Mouse (Mus musculus) intestine, postnatal 0 days (tissue): Measurements from ENCODE around the gene Slc35e1. TPM values are rescaled to one million over a fixed set of nuclear protein-coding genes. Genes with fewer than 3 reads are reported as not detected.

ENCODE experiments used
- ATAC-seq: fragments of 200-750 bp; cut with Nextera tagmentation; 2 replicates; pipeline ENCODE4 v1.8.0; 2017; ENCODE audit warnings: mild to moderate bottlenecking, moderate TSS enrichment, moderate library complexity
- H3K27ac ChIP-seq: fragments of 300-500 bp; sonication (generic); 2 replicates; pipeline ENCODE4 v1.5.1; 2014; ENCODE audit warnings: mild to moderate bottlenecking, low read depth, low read length, moderate library complexity
- H3K27me3 ChIP-seq: fragments of 300-500 bp; sonication (generic); replicated peaks from 2 replicates; pipeline ENCODE4 v1.6.1; 2014; ENCODE audit warnings: low read length, mixed read lengths; ENCODE audit not compliant: control insufficient read depth, insufficient read depth
- H3K36me3 ChIP-seq: fragments of 300-500 bp; sonication (generic); 2 replicates; pipeline ENCODE4 v1.6.1; 2014; ENCODE audit warnings: mild to moderate bottlenecking, moderate library complexity; ENCODE audit not compliant: control insufficient read depth, insufficient read depth
- H3K4me1 ChIP-seq: fragments of 300-500 bp; sonication (generic); replicated peaks from 2 replicates; pipeline ENCODE4 v1.6.1; 2014; ENCODE audit warnings: antibody characterized with exemption, low read length, mixed read lengths; ENCODE audit not compliant: control insufficient read depth, insufficient read depth
- H3K4me2 ChIP-seq: fragments of 300-500 bp; sonication (generic); replicated peaks from 2 replicates; pipeline ENCODE4 v1.6.1; 2014; ENCODE audit warnings: low read depth, mild to moderate bottlenecking, moderate library complexity
- H3K4me3 ChIP-seq: fragments of 300-500 bp; sonication (generic); 2 replicates; pipeline ENCODE4 v1.5.1; 2014; ENCODE audit warnings: low read depth, low read length
- H3K9ac ChIP-seq: fragments of 300-500 bp; sonication (generic); 2 replicates; pipeline ENCODE4 v1.6.1; 2014; ENCODE audit warnings: mild to moderate bottlenecking, low read depth, low read length
- H3K9me3 ChIP-seq: fragments of 300-500 bp; sonication (generic); 2 replicates; pipeline ENCODE4 v1.6.1; 2016; ENCODE audit warnings: mixed run types; ENCODE audit not compliant: control insufficient read depth
- CTCF ChIP-seq: sonication (generic); IDR thresholded peaks from 2 replicates; pipeline ENCODE4 v1.5.1; 2016; ENCODE audit warnings: low read depth, mild to moderate bottlenecking, control low read depth, antibody characterized with exemption, moderate library complexity
- WGBS: fragments of 180-500 bp; shearing (Covaris S2); extraction: QIAGEN DNeasy Blood & Tissue Kit; methylation state at CpG from one replicate; pipeline ENCODE4 v1.1.7; 2014; 5-methylcytosine and 5-hydroxymethylcytosine counted together
- polyA plus RNA-seq: library from polyadenylated mRNA; unstranded; fragments of >200 nt; fragmentation: Nextera tagmentation; extraction: Ambion mirVana; gene quantifications from 2 replicates; pipeline ENCODE4 v1.2.1, GENCODE M21; 2015

Gene Slc35e1
- polyA plus RNA-seq, 1 experiment from 2014 or later = 18.1 TPM

- Histone ChIP-seq H3K36me3 (peaks cover 48% of the 10 kb centered on the region), H3K9ac (no peak overlapping the region), H3K27ac (no peak overlapping the region), H3K4me3 (no peak overlapping the region), H3K27me3 (no peaks in the 10 kb centered on the region), H3K4me1 (no peaks in the 10 kb centered on the region), H3K9me3 (no peaks in the 10 kb centered on the region), H3K4me2 (no peak overlapping the region)
- no peak for TF ChIP-seq CTCF
- no peak for ATAC-seq
- WGBS = 87% methylated on average over 4 of the region's 4 CpGs
Measured at GRCm38 (mm10) chr8:72455317-72455716, 37.1 kb downstream of the Slc35e1 start.

- H3K9me3 ChIP-seq = no peaks in the 10 kb centered on the region
- H3K4me3 ChIP-seq = no peak overlapping the region
- no peak overlapping the region for H3K9ac ChIP-seq
- no peaks in the 10 kb centered on the region for H3K27me3 ChIP-seq
- 0 out of 2 replicates have a peak, but pooled peaks have one; percentile 18 for TF ChIP-seq CTCF
- ATAC-seq = no peak
- H3K36me3 ChIP-seq = peaks cover 50% of the 10 kb centered on the region
- no peaks in the 10 kb centered on the region for H3K4me1 ChIP-seq
- H3K4me2 ChIP-seq = no peak overlapping the region
- 94% methylated on average over 2 of the region's 2 CpGs for WGBS
- no peak overlapping the region for H3K27ac ChIP-seq
Measured at GRCm38 (mm10) chr8:72453904-72454303, 38.5 kb downstream of the Slc35e1 start.

- ATAC-seq = no peak
Measured at GRCm38 (mm10) chr8:72451516-72451915, 40.9 kb downstream of the Slc35e1 start.

GRCm38 (mm10) chr8:72445071-72445470, 47.3 kb downstream of the Slc35e1 start:
- H3K4me3 ChIP-seq = no peak overlapping the region
- H3K27me3 ChIP-seq = no peaks in the 10 kb centered on the region
- no peak overlapping the region for H3K27ac ChIP-seq
- H3K9ac ChIP-seq = no peak overlapping the region
- H3K4me2 ChIP-seq = no peak overlapping the region
- peaks cover 3% of the 10 kb centered on the region; the same call in 1 of the 2 replicates for H3K4me1 ChIP-seq
- 93% methylated on average over 6 of the region's 6 CpGs for WGBS
- peaks cover 20% of the 10 kb centered on the region for H3K36me3 ChIP-seq
- H3K9me3 ChIP-seq = no peaks in the 10 kb centered on the region
- no peak for TF ChIP-seq CTCF
- no peak for ATAC-seq

More at GRCm38 (mm10) chr8:72451516-72451915, 40.9 kb downstream of the Slc35e1 start:
- no peak for TF ChIP-seq CTCF
- Histone ChIP-seq H3K4me1 (no peaks in the 10 kb centered on the region), H3K4me2 (no peak overlapping the region), H3K9me3 (no peaks in the 10 kb centered on the region), H3K27ac (no peak overlapping the region), H3K27me3 (no peaks in the 10 kb centered on the region), H3K9ac (no peak overlapping the region), H3K36me3 (peaks cover 59% of the 10 kb centered on the region), H3K4me3 (no peak overlapping the region)
- 58% methylated on average over 8 of the region's 8 CpGs for WGBS

GRCm38 (mm10) chr8:72443994-72444350, 48.4 kb downstream of the Slc35e1 start:
- no peak for TF ChIP-seq CTCF
- no peaks in the 10 kb centered on the region for H3K9me3 ChIP-seq
- H3K27ac ChIP-seq = no peak overlapping the region
- H3K9ac ChIP-seq = peak overlapping the region; percentile 45; the same call in 1 of the 2 replicates
- peak; percentile 55 for ATAC-seq
- H3K36me3 ChIP-seq = peaks cover 10% of the 10 kb centered on the region; the same call in 1 of the 2 replicates
- H3K4me1 ChIP-seq = peaks cover 3% of the 10 kb centered on the region; the same call in 1 of the 2 replicates
- peak overlapping the region; percentile 26 for H3K4me3 ChIP-seq
- no peaks in the 10 kb centered on the region for H3K27me3 ChIP-seq
- peak overlapping the region; percentile 75 for H3K4me2 ChIP-seq
- 29% methylated on average over 6 of the region's 6 CpGs for WGBS

GRCm38 (mm10) chr8:72443338-72443993, 48.9 kb downstream of the Slc35e1 start, which contains the start of the genes Calr3 and 1700030K09Rik:
Gene Calr3 (minus strand): TSS chr8:72443870.
Gene 1700030K09Rik (plus strand): TSS chr8:72443880.
- ATAC-seq = peak; percentile 99
- WGBS = 5% methylated on average over 34 of the region's 34 CpGs
- Histone ChIP-seq H3K4me3 (peak within 1 kb of the TSS; percentile 26), H3K4me2 (peak within 1 kb of the TSS; percentile 75), H3K27ac (no peak within 1 kb of the TSS), H3K9me3 (no peaks in the 10 kb centered on the region), H3K9ac (peak within 1 kb of the TSS; percentile 45; the same call in 1 of the 2 replicates), H3K36me3 (peaks cover 7% of the 10 kb centered on the region; the same call in 1 of the 2 replicates), H3K27me3 (no peaks in the 10 kb centered on the region), H3K4me1 (peaks cover 3% of the 10 kb centered on the region; the same call in 1 of the 2 replicates)
- no peak for TF ChIP-seq CTCF
